Mouse (Mus musculus): ENCODE data around the gene Rrbp1.

The Rrbp1 gene

GRCm38 (mm10) chr2:143955746-143956145 lies 55.3 kb downstream of the Rrbp1 start:
- DNase-seq (ENCODE audit: low spot score in 2 of 2), result no peak

- DNase-seq (ENCODE audit: low spot score in 2 of 2), result no peak
These were observed 56.1 kb downstream of the Rrbp1 start for GRCm38 (mm10) chr2:143955004-143955403.

GRCm38 (mm10) chr2:143953944-143954343 lies 57.1 kb downstream of the Rrbp1 start:
- no peak for DNase-seq (ENCODE audit: low spot score in 2 of 2)

- no peak for DNase-seq (ENCODE audit: low spot score in 2 of 2)
These were observed 59.3 kb downstream of the Rrbp1 start for GRCm38 (mm10) chr2:143951546-143952315.

GRCm38 (mm10) chr2:143951028-143951420 lies 60.0 kb downstream of the Rrbp1 start:
- no peak for DNase-seq (ENCODE audit: low spot score in 2 of 2)

- DNase-seq (ENCODE audit: low spot score in 2 of 2), result no peak
These were observed 60.6 kb downstream of the Rrbp1 start for GRCm38 (mm10) chr2:143950290-143951027.

GRCm38 (mm10) chr2:143949217-143949616 lies 61.8 kb downstream of the Rrbp1 start:
- no peak for DNase-seq (ENCODE audit: low spot score in 2 of 2)

- DNase-seq (ENCODE audit: low spot score in 2 of 2), result no peak
These were observed 62.6 kb downstream of the Rrbp1 start for GRCm38 (mm10) chr2:143948416-143948815.

- no peak for DNase-seq (ENCODE audit: low spot score in 2 of 2)
These were observed 63.1 kb downstream of the Rrbp1 start for GRCm38 (mm10) chr2:143947981-143948380.

- no peak for DNase-seq (ENCODE audit: low spot score in 2 of 2)
These were observed 64.7 kb downstream of the Rrbp1 start for GRCm38 (mm10) chr2:143946399-143946798.

- DNase-seq (ENCODE audit: low spot score in 2 of 2), result no peak
These were observed 65.5 kb downstream of the Rrbp1 start for GRCm38 (mm10) chr2:143945466-143946075.

- no peak for DNase-seq (ENCODE audit: low spot score in 2 of 2)
These were observed 66.3 kb downstream of the Rrbp1 start for GRCm38 (mm10) chr2:143944796-143945195.

- no peak for DNase-seq (ENCODE audit: low spot score in 2 of 2)
These were observed 70.7 kb downstream of the Rrbp1 start for GRCm38 (mm10) chr2:143940406-143940805.

GRCm38 (mm10) chr2:143937861-143938260 lies 73.2 kb downstream of the Rrbp1 start:
- no peak for DNase-seq (ENCODE audit: low spot score in 2 of 2)

GRCm38 (mm10) chr2:143934439-143934838 lies 76.6 kb downstream of the Rrbp1 start:
- no peak for DNase-seq (ENCODE audit: low spot score in 2 of 2)

- no peak for DNase-seq (ENCODE audit: low spot score in 2 of 2)
These were observed 77.5 kb downstream of the Rrbp1 start for GRCm38 (mm10) chr2:143933516-143933915.

- DNase-seq (ENCODE audit: low spot score in 2 of 2), result no peak
These were observed 78.7 kb downstream of the Rrbp1 start for GRCm38 (mm10) chr2:143932340-143932873.

- DNase-seq (ENCODE audit: low spot score in 2 of 2), result no peak
These were observed 81.3 kb downstream of the Rrbp1 start for GRCm38 (mm10) chr2:143929607-143930311.

- DNase-seq (ENCODE audit: low spot score in 2 of 2), result no peak
These were observed 85.2 kb downstream of the Rrbp1 start for GRCm38 (mm10) chr2:143925826-143926225.

- no peak for DNase-seq (ENCODE audit: low spot score in 2 of 2)
These were observed 87.0 kb downstream of the Rrbp1 start for GRCm38 (mm10) chr2:143924085-143924484.

- DNase-seq (ENCODE audit: low spot score in 2 of 2), result no peak
These were observed 92.1 kb downstream of the Rrbp1 start for GRCm38 (mm10) chr2:143918831-143919502.
